In the genomic region with DNA sequence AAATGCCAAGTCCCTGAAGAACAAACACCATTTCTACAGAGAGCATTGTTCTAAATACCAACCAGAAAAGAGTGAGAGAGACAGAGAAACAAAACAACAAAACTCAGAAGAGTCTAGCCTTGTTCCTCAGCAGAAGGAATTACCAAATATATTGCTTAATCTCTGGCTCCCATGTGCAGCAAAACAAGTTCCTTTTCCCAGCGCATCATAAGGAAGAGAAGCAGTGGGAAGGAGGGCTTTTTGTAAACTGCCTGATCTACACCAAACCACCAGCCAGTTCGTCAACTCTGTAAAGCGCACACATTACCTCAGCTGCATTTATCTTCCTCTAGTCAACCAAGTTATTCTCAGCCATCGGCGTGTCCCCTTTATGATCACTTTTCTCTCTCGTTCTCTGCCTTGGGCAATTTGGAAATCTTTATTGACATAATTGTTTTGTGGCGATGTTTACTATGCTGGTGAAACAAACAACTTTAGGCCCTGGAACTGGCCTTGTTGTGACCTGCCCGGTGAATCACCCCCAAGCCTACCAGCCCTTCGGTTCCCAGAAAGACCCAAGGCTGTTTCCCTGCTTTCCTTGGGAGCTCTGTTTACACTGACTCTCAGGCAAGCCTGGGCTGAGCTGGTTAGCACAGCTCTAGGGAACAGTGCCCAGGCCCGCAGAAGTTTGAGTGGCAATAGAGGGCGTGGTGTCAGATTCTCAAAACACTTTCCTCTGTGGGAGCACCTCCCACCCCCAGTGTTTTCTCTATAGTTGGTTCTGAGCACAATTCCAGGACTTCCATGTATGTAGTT, we compare ENCODE assay signal across 13 mouse cellular contexts. TPM values are rescaled to one million over a fixed set of nuclear protein-coding genes. Genes with fewer than 3 reads are reported as not detected.
A peak's percentile ranks its signal among the peaks of the same experiment; 100 is the strongest.
DNase-seq lines count a peak whose midpoint lies in the region; ATAC-seq and TF ChIP-seq lines count a peak whose summit lies in the region.
"Had no signal": no experiment of that assay in that cellular context is flagged by ENCODE, and none has a peak within 500 bp of the region (broad histone marks: within the 10 kb centered on the region; RNA-seq: fewer than 3 reads in every experiment).

No protein-coding gene starts in this region.

- no peak overlapping the region for H3K4me2 ChIP-seq in embryonic facial prominence, embryonic 14.5 days (ENCODE audit: low read depth, low read length)

- H3K27ac ChIP-seq in gastrocnemius, adult 2 months = peak overlapping the region; percentile 53
- peak overlapping the region; percentile 100 for H3K27ac ChIP-seq in ES-Bruce4 (ENCODE audit: insufficient read depth, low read length)
- H3K27ac ChIP-seq in embryonic facial prominence, embryonic 14.5 days (replicated peaks; ENCODE audit: low read depth, low read length) = peak overlapping the region; percentile 19; the same call in 1 of the 2 replicates
- H3K27ac ChIP-seq: layer of hippocampus, adult 2 months had no signal

- peak; percentile 76 for ATAC-seq in embryonic facial prominence, embryonic 14.5 days (ENCODE audit: low read depth)
- ATAC-seq: Patski had no signal

- TF ChIP-seq EP300 in ES-Bruce4 (IDR thresholded peaks at IDR 0.05; ENCODE audit: insufficient read depth, low read depth, low read length) = peak; percentile 91

- no peak for DNase-seq in gastrocnemius, adult 2 months
- no peak for DNase-seq in gastrocnemius, postnatal 4 days (ENCODE audit: low spot score in 2 of 2)
- peak; percentile 64 for DNase-seq in embryonic facial prominence, embryonic 14.5 days (ENCODE audit: low spot score)
- peak; percentile 63 for DNase-seq in lung, postnatal 25 days (ENCODE audit: low spot score)
- no peak for DNase-seq in neural tube, embryonic 10.5 days (ENCODE audit: extremely low spot score, low spot score)
- no peak for DNase-seq in thymus, postnatal 14 days
- no peak for DNase-seq in c-Kit-positive CD71-positive TER-119-positive erythroid progenitor cells, embryonic 14.5 days (ENCODE audit: low spot score)
- DNase-seq: gastrocnemius, postnatal 10 days; heart, postnatal 10 days had no signal

- H3K9me3 ChIP-seq in ES-Bruce4 (replicated peaks; ENCODE audit: control insufficient read depth, insufficient read depth, low read length, poor library complexity, severe bottlenecking) = no peaks in the 10 kb centered on the region
- no peaks in the 10 kb centered on the region for H3K9me3 ChIP-seq in embryonic facial prominence, embryonic 14.5 days (ENCODE audit: control insufficient read depth, low read length)
- H3K9me3 ChIP-seq: megakaryocyte, embryonic 14.5 days had no signal

- no peaks in the 10 kb centered on the region for H3K27me3 ChIP-seq in ES-Bruce4 (ENCODE audit: control insufficient read depth, insufficient read depth, low read length, poor library complexity, severe bottlenecking)
- H3K27me3 ChIP-seq in embryonic facial prominence, embryonic 14.5 days (replicated peaks; ENCODE audit: control insufficient read depth, insufficient read depth, low read length) = no peaks in the 10 kb centered on the region
- H3K27me3 ChIP-seq: megakaryocyte, embryonic 14.5 days; Patski had no signal

- TF ChIP-seq CTCF in gastrocnemius, adult 2 months (IDR thresholded peaks at IDR 0.05) = no peak
- TF ChIP-seq CTCF in ES-Bruce4 (IDR thresholded peaks at IDR 0.05; ENCODE audit: low read depth, low read length) = no peak

- WGBS in embryonic facial prominence, embryonic 14.5 days = 70% methylated on average over 11 of the region's 11 CpGs

- peak overlapping the region; percentile 49 for H3K9ac ChIP-seq in ES-Bruce4 (ENCODE audit: low read depth, poor library complexity, severe bottlenecking)
- H3K9ac ChIP-seq in embryonic facial prominence, embryonic 14.5 days (ENCODE audit: low read depth, low read length) = no peak overlapping the region

- H3K4me1 ChIP-seq in ES-Bruce4 (ENCODE audit: control insufficient read depth, insufficient read depth, low read length) = peaks cover 14% of the 10 kb centered on the region
- peaks cover 3% of the 10 kb centered on the region; the same call in 1 of the 2 replicates for H3K4me1 ChIP-seq in embryonic facial prominence, embryonic 14.5 days (ENCODE audit: control insufficient read depth, insufficient read depth, low read length)
- H3K4me1 ChIP-seq: megakaryocyte, embryonic 14.5 days had no signal

- intact Hi-C loops in gastrocnemius, adult 2 months (cut with DNase I) = no loop called here

- H3K36me3 ChIP-seq in ES-Bruce4 (ENCODE audit: control insufficient read depth, insufficient read depth, low read length, poor library complexity, severe bottlenecking) = no peaks in the 10 kb centered on the region
- H3K36me3 ChIP-seq in embryonic facial prominence, embryonic 14.5 days (ENCODE audit: control insufficient read depth, insufficient read depth, low read length) = no peaks in the 10 kb centered on the region

- no peak for TF ChIP-seq POLR2A in ES-Bruce4 (IDR thresholded peaks at IDR 0.05; ENCODE audit: insufficient read depth, low read length)

- H3K4me3 ChIP-seq in gastrocnemius, adult 2 months = no peak overlapping the region
- no peak overlapping the region for H3K4me3 ChIP-seq in ES-Bruce4 (ENCODE audit: low read depth, low read length)
- H3K4me3 ChIP-seq in embryonic facial prominence, embryonic 14.5 days (ENCODE audit: low read depth, low read length) = no peak overlapping the region
- H3K4me3 ChIP-seq: layer of hippocampus, adult 2 months; megakaryocyte, embryonic 14.5 days had no signal

RNA-seq across cellular contexts. Expression of a gene that starts 34.8 kb away (rescaled TPM):
- 100 to 1,000 TPM; 208 to 210 TPM for total RNA-seq in gastrocnemius, adult 2 months (2021)
- total RNA-seq in gastrocnemius, postnatal 4 days (2021) = 10 to 100 TPM; 58.2 to 81.3 TPM
- polyA plus RNA-seq in ES-Bruce4 (2011; ENCODE audit: insufficient read depth, insufficient read length, low read depth, missing spikeins) = 349 and 386 TPM in 2 replicates
- polyA plus RNA-seq in embryonic facial prominence, embryonic 14.5 days (2014; fragmentation: Nextera tagmentation; extraction: Ambion mirVana) = 31.5 and 33.8 TPM in 2 replicates

Comparison
In these comparisons a context has a peak if more than half of its experiments do, and no peak if none do; other contexts are left out.
1. DNase-seq: peak in embryonic facial prominence, embryonic 14.5 days (single experiment) and lung, postnatal 25 days (single experiment); none in gastrocnemius, adult 2 months (single experiment), gastrocnemius, postnatal 4 days (0 of 2), neural tube, embryonic 10.5 days (single experiment), thymus, postnatal 14 days (single experiment) and c-Kit-positive CD71-positive TER-119-positive erythroid progenitor cells, embryonic 14.5 days (single experiment).
2. H3K27ac ChIP-seq: peak in every context shown above with its lines; median percentile 100 in ES-Bruce4; 53 in gastrocnemius, adult 2 months; 19 in embryonic facial prominence, embryonic 14.5 days.